Mouse (Mus musculus): ENCODE results near the gene Tmod1. TPM values are rescaled to one million over a fixed set of nuclear protein-coding genes. Genes with fewer than 3 reads are reported as not detected.

The Tmod1 gene
- polyA plus RNA-seq, 1 experiment from 2014 or later = 2.1 TPM

DNA sequence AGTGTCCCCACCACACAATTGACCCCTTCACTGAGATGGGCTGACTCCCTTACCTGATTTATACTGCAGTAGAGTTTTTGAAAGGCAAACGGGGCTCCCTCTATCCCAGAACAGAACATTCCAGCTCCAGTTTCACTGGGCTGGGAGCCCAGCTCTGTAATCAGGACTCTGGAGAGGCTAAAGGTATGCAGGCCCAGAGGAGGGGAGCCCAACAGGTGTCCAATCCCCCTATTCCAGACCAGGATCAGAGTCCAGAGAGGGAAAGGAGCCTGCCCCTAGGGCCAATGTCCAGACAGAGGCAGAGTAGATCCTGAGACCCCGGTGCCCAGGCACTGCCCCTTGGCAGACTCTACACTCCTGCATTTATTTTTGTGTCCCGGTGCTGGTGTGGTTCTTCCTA, 26.2 kb downstream of the Tmod1 start:
- Histone ChIP-seq H3K4me1 (ENCODE audit: control insufficient read depth, insufficient read depth, low read length) (no peaks in the 10 kb centered on the region), H3K4me3 (ENCODE audit: low read depth, low read length) (no peak overlapping the region), H3K9me3 (ENCODE audit: control insufficient read depth, low read length) (no peaks in the 10 kb centered on the region), H3K27me3 (ENCODE audit: control insufficient read depth, insufficient read depth, low read length) (no peaks in the 10 kb centered on the region), H3K36me3 (ENCODE audit: control insufficient read depth, insufficient read depth, low read length) (no peaks in the 10 kb centered on the region), H3K4me2 (ENCODE audit: low read depth, low read length) (no peak overlapping the region), H3K27ac (ENCODE audit: low read depth, low read length) (no peak overlapping the region), H3K9ac (replicated peaks; ENCODE audit: low read depth, low read length) (no peak overlapping the region)
- ATAC-seq (ENCODE audit: low read depth) = no peak
- whole genome bisulfite sequencing = 73% methylated on average over 3 of the region's 3 CpGs

GRCm38 (mm10) chr4:46065695-46066340, 27.1 kb downstream of the Tmod1 start:
- no peak for ATAC-seq (ENCODE audit: low read depth)
- 79% methylated on average over 8 of the region's 8 CpGs for WGBS

GRCm38 (mm10) chr4:46068060-46068459, 29.3 kb downstream of the Tmod1 start:
- H3K4me3 ChIP-seq (ENCODE audit: low read depth, low read length) = no peak overlapping the region
- no peak overlapping the region for H3K9ac ChIP-seq (replicated peaks; ENCODE audit: low read depth, low read length)
- no peaks in the 10 kb centered on the region for H3K36me3 ChIP-seq (ENCODE audit: control insufficient read depth, insufficient read depth, low read length)
- no peak for ATAC-seq (ENCODE audit: low read depth)
- no peaks in the 10 kb centered on the region for H3K27me3 ChIP-seq (ENCODE audit: control insufficient read depth, insufficient read depth, low read length)
- H3K4me1 ChIP-seq (ENCODE audit: control insufficient read depth, insufficient read depth, low read length) = no peaks in the 10 kb centered on the region
- H3K27ac ChIP-seq (ENCODE audit: low read depth, low read length) = no peak overlapping the region
- 74% methylated on average over 3 of the region's 3 CpGs for WGBS
- H3K9me3 ChIP-seq (ENCODE audit: control insufficient read depth, low read length) = no peaks in the 10 kb centered on the region
- no peak overlapping the region for H3K4me2 ChIP-seq (ENCODE audit: low read depth, low read length)

More at GRCm38 (mm10) chr4:46065695-46066340, 27.1 kb downstream of the Tmod1 start:
- H3K9me3 ChIP-seq (ENCODE audit: control insufficient read depth, low read length) = no peaks in the 10 kb centered on the region
- H3K4me2 ChIP-seq (ENCODE audit: low read depth, low read length) = no peak overlapping the region
- H3K27ac ChIP-seq (ENCODE audit: low read depth, low read length) = no peak overlapping the region
- H3K4me1 ChIP-seq (ENCODE audit: control insufficient read depth, insufficient read depth, low read length) = no peaks in the 10 kb centered on the region
- H3K9ac ChIP-seq (replicated peaks; ENCODE audit: low read depth, low read length) = no peak overlapping the region
- H3K27me3 ChIP-seq (ENCODE audit: control insufficient read depth, insufficient read depth, low read length) = no peaks in the 10 kb centered on the region
- H3K4me3 ChIP-seq (ENCODE audit: low read depth, low read length) = no peak overlapping the region
- no peaks in the 10 kb centered on the region for H3K36me3 ChIP-seq (ENCODE audit: control insufficient read depth, insufficient read depth, low read length)

DNA sequence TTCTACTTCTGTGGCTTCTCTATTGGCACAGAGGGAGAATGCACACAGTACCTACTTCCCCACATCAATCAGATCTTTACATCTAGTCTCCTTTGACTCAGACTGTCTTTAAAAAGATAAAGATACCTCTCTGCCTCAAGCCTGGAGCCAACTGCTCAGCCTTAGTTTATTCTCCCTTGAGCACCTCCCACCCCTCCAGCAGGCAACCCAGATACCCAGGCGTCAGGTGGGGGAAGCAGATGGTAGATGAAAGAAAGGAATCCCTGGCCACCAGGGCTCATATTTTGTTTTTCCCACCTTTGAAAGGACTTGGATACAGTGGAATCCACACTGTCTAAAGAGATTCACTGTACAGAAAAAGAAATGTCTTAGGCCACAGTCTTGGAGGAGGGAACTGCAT, 29.8 kb downstream of the Tmod1 start:
- Histone ChIP-seq H3K9ac (replicated peaks; ENCODE audit: low read depth, low read length) (no peak overlapping the region), H3K27ac (ENCODE audit: low read depth, low read length) (no peak overlapping the region), H3K27me3 (ENCODE audit: control insufficient read depth, insufficient read depth, low read length) (no peaks in the 10 kb centered on the region), H3K36me3 (ENCODE audit: control insufficient read depth, insufficient read depth, low read length) (no peaks in the 10 kb centered on the region), H3K4me2 (ENCODE audit: low read depth, low read length) (no peak overlapping the region), H3K4me3 (ENCODE audit: low read depth, low read length) (no peak overlapping the region), H3K9me3 (ENCODE audit: control insufficient read depth, low read length) (no peaks in the 10 kb centered on the region), H3K4me1 (ENCODE audit: control insufficient read depth, insufficient read depth, low read length) (no peaks in the 10 kb centered on the region)
- no peak for ATAC-seq (ENCODE audit: low read depth)
- WGBS = 50% methylated on average over 1 of the region's 1 CpGs

- Histone ChIP-seq H3K9me3 (ENCODE audit: control insufficient read depth, low read length) (no peaks in the 10 kb centered on the region), H3K9ac (replicated peaks; ENCODE audit: low read depth, low read length) (no peak overlapping the region), H3K4me3 (ENCODE audit: low read depth, low read length) (no peak overlapping the region), H3K27ac (ENCODE audit: low read depth, low read length) (no peak overlapping the region), H3K27me3 (ENCODE audit: control insufficient read depth, insufficient read depth, low read length) (no peaks in the 10 kb centered on the region), H3K4me2 (ENCODE audit: low read depth, low read length) (no peak overlapping the region), H3K36me3 (ENCODE audit: control insufficient read depth, insufficient read depth, low read length) (no peaks in the 10 kb centered on the region), H3K4me1 (ENCODE audit: control insufficient read depth, insufficient read depth, low read length) (no peaks in the 10 kb centered on the region)
- no peak for ATAC-seq (ENCODE audit: low read depth)
- WGBS = 47% methylated on average over 6 of the region's 6 CpGs
Observed at GRCm38 (mm10) chr4:46069851-46070482, 31.2 kb downstream of the Tmod1 start.

DNA sequence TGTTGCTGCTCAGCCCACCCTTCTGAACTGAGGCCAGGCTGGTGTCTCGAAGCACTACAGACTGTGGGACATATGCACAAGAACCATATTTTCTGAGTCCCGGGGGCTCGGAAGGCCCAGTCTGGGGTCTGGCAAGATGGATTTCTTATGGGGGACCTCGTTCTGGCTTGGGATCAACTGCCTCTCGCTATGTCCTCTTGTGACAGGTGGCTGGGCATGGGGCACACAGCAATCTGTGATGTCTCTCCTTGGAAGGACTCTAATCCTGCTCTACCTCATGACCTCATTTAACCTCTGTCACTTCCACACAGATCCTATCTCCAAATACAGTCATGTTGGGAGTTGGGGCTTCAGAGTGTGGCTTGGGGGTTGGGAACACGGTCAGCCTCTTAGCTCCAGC, 33.9 kb downstream of the Tmod1 start:
- WGBS = 91% methylated on average over 6 of the region's 6 CpGs
- Histone ChIP-seq H3K9me3 (ENCODE audit: control insufficient read depth, low read length) (no peaks in the 10 kb centered on the region), H3K4me1 (ENCODE audit: control insufficient read depth, insufficient read depth, low read length) (no peaks in the 10 kb centered on the region), H3K27ac (ENCODE audit: low read depth, low read length) (no peak overlapping the region), H3K4me3 (ENCODE audit: low read depth, low read length) (no peak overlapping the region), H3K27me3 (ENCODE audit: control insufficient read depth, insufficient read depth, low read length) (no peaks in the 10 kb centered on the region), H3K36me3 (ENCODE audit: control insufficient read depth, insufficient read depth, low read length) (no peaks in the 10 kb centered on the region), H3K9ac (replicated peaks; ENCODE audit: low read depth, low read length) (no peak overlapping the region), H3K4me2 (ENCODE audit: low read depth, low read length) (no peak overlapping the region)
- ATAC-seq (ENCODE audit: low read depth) = no peak

GRCm38 (mm10) chr4:46073736-46074135, 35.0 kb downstream of the Tmod1 start:
- no peak for ATAC-seq (ENCODE audit: low read depth)
- Histone ChIP-seq H3K9me3 (ENCODE audit: control insufficient read depth, low read length) (no peaks in the 10 kb centered on the region), H3K27ac (ENCODE audit: low read depth, low read length) (no peak overlapping the region), H3K4me3 (ENCODE audit: low read depth, low read length) (no peak overlapping the region), H3K4me2 (ENCODE audit: low read depth, low read length) (no peak overlapping the region), H3K9ac (replicated peaks; ENCODE audit: low read depth, low read length) (no peak overlapping the region), H3K36me3 (ENCODE audit: control insufficient read depth, insufficient read depth, low read length) (no peaks in the 10 kb centered on the region), H3K27me3 (ENCODE audit: control insufficient read depth, insufficient read depth, low read length) (no peaks in the 10 kb centered on the region), H3K4me1 (ENCODE audit: control insufficient read depth, insufficient read depth, low read length) (no peaks in the 10 kb centered on the region)
- WGBS = 53% methylated on average over 4 of the region's 4 CpGs

DNA sequence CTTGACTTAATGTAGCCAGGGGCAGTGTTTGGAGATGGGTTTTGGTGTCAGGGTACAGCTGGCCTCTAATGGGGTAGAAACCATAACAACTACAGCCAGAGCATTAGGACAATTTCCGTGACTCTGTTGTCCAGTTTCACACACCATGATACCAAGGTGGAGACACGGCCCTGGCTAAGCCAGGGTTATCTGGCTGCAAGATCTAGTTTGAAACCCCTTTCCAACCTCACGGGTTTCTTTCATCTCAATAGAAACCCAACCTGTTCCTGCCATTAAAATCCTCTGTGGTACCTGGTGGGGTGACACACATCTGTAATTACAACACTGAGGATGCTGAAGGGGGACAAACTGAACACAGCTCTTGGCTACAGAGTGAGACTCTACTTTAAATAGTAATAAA, 36.9 kb downstream of the Tmod1 start:
- WGBS = 94% methylated on average over 3 of the region's 3 CpGs
- ATAC-seq (ENCODE audit: low read depth) = no peak
- no peak overlapping the region for H3K4me2 ChIP-seq (ENCODE audit: low read depth, low read length)
- no peaks in the 10 kb centered on the region for H3K27me3 ChIP-seq (ENCODE audit: control insufficient read depth, insufficient read depth, low read length)
- H3K27ac ChIP-seq (ENCODE audit: low read depth, low read length) = no peak overlapping the region
- no peaks in the 10 kb centered on the region for H3K4me1 ChIP-seq (ENCODE audit: control insufficient read depth, insufficient read depth, low read length)
- no peaks in the 10 kb centered on the region for H3K36me3 ChIP-seq (ENCODE audit: control insufficient read depth, insufficient read depth, low read length)
- no peaks in the 10 kb centered on the region for H3K9me3 ChIP-seq (ENCODE audit: control insufficient read depth, low read length)
- no peak overlapping the region for H3K4me3 ChIP-seq (ENCODE audit: low read depth, low read length)
- H3K9ac ChIP-seq (replicated peaks; ENCODE audit: low read depth, low read length) = no peak overlapping the region

DNA sequence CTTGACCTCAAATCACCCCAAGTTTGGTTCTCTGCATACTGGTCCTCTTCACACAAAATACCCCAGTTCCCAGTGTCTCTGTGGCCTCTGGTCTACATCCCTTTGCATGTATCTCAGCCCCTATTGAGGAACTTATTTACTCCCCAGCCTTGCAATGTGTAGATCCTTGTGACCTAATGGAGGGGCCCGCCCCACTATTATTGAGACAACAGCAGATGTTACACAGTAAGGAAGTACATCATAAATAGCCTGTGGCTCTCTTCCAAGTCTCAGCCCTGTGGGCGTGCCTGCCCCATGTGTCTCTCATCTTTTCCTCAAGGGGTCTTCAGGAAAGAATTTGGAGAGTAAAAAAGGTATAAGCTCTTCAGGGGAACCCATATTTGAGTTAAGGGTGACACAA, 38.2 kb downstream of the Tmod1 start:
- no peak overlapping the region for H3K9ac ChIP-seq (replicated peaks; ENCODE audit: low read depth, low read length)
- H3K27me3 ChIP-seq (ENCODE audit: control insufficient read depth, insufficient read depth, low read length) = no peaks in the 10 kb centered on the region
- no peak overlapping the region for H3K4me2 ChIP-seq (ENCODE audit: low read depth, low read length)
- 66% methylated on average over 2 of the region's 2 CpGs for WGBS
- H3K36me3 ChIP-seq (ENCODE audit: control insufficient read depth, insufficient read depth, low read length) = no peaks in the 10 kb centered on the region
- ATAC-seq (ENCODE audit: low read depth) = no peak
- no peaks in the 10 kb centered on the region for H3K4me1 ChIP-seq (ENCODE audit: control insufficient read depth, insufficient read depth, low read length)
- no peak overlapping the region for H3K27ac ChIP-seq (ENCODE audit: low read depth, low read length)
- H3K4me3 ChIP-seq (ENCODE audit: low read depth, low read length) = no peak overlapping the region
- H3K9me3 ChIP-seq (ENCODE audit: control insufficient read depth, low read length) = no peaks in the 10 kb centered on the region
